Mouse (Mus musculus) heart, embryonic 15.5 days (tissue): ENCODE results near the gene Abhd17a. TPM values are rescaled to one million over a fixed set of nuclear protein-coding genes. Genes with fewer than 3 reads are reported as not detected.

Source experiments
- ATAC-seq: fragments of 200-750 bp; cut with Nextera tagmentation; replicated peaks from 2 replicates; pipeline ENCODE4 v1.8.0; 2017; ENCODE audit warnings: low read depth, moderate TSS enrichment; ENCODE audit not compliant: insufficient number of reproducible peaks, insufficient read depth, low FRiP score
- H3K27ac ChIP-seq: fragments of 300-500 bp; sonication (generic); 2 replicates; pipeline ENCODE4 v1.5.1; 2015; ENCODE audit warnings: mild to moderate bottlenecking, inconsistent platforms
- H3K27me3 ChIP-seq: fragments of 300-500 bp; sonication (generic); 2 replicates; pipeline ENCODE4 v1.6.1; 2015; ENCODE audit warnings: inconsistent platforms
- H3K36me3 ChIP-seq: fragments of 300-500 bp; sonication (generic); 2 replicates; pipeline ENCODE4 v1.6.1; 2015; ENCODE audit warnings: mild to moderate bottlenecking, inconsistent platforms
- H3K4me1 ChIP-seq: fragments of 300-500 bp; sonication (generic); replicated peaks from 2 replicates; pipeline ENCODE4 v1.6.1; 2015; ENCODE audit warnings: inconsistent platforms
- H3K4me2 ChIP-seq: fragments of 300-500 bp; sonication (generic); 2 replicates; pipeline ENCODE4 v1.6.1; 2015; ENCODE audit warnings: inconsistent platforms, mild to moderate bottlenecking, moderate library complexity
- H3K4me3 ChIP-seq: fragments of 300-500 bp; sonication (generic); 2 replicates; pipeline ENCODE4 v1.5.1; 2015; ENCODE audit warnings: mild to moderate bottlenecking, inconsistent platforms
- H3K9ac ChIP-seq: fragments of 300-500 bp; sonication (generic); 2 replicates; pipeline ENCODE4 v1.6.1; 2015; ENCODE audit warnings: mild to moderate bottlenecking, inconsistent platforms
- H3K9me3 ChIP-seq: fragments of 300-500 bp; sonication (generic); replicated peaks from 2 replicates; pipeline ENCODE4 v1.6.1; 2016; ENCODE audit warnings: inconsistent platforms
- WGBS: fragments of 180-500 bp; shearing (Covaris S2); methylation state at CpG from one replicate; pipeline ENCODE4 v1.1.7; 2015; ENCODE audit warnings: mixed read lengths; 5-methylcytosine and 5-hydroxymethylcytosine counted together
- microRNA-seq: library from miRNA; unstranded; fragments of <30 nt; microRNA quantifications from one replicate; pipeline ENCODE4, GENCODE M21; 2016
- polyA plus RNA-seq: library from polyadenylated mRNA; unstranded; fragments of >200 nt; fragmentation: Nextera tagmentation; extraction: Ambion mirVana; gene quantifications from 2 replicates; pipeline ENCODE4 v1.2.1, GENCODE M21; 2015

The Abhd17a gene
- polyA plus RNA-seq, 1 experiment from 2014 or later: 84.2 TPM

- H3K27ac ChIP-seq: no peak overlapping the region; the same call in 1 of the 2 replicates
- peaks cover 31% of the 10 kb centered on the region for H3K27me3 ChIP-seq
- ATAC-seq: 0 out of 2 replicates have a peak, but pooled peaks have one; percentile 14
- H3K9me3 ChIP-seq: no peaks in the 10 kb centered on the region
- peaks cover 27% of the 10 kb centered on the region for H3K36me3 ChIP-seq
- no peak overlapping the region for H3K4me3 ChIP-seq
- WGBS: 28% methylated on average over 4 of the region's 5 CpGs
- peak overlapping the region; percentile 60; the same call in 1 of the 2 replicates for H3K4me2 ChIP-seq
- peaks cover 25% of the 10 kb centered on the region for H3K4me1 ChIP-seq
- H3K9ac ChIP-seq: no peak overlapping the region
Observed at GRCm38 (mm10) chr10:80539493-80539892, 50.6 kb downstream of the Abhd17a start.

DNA sequence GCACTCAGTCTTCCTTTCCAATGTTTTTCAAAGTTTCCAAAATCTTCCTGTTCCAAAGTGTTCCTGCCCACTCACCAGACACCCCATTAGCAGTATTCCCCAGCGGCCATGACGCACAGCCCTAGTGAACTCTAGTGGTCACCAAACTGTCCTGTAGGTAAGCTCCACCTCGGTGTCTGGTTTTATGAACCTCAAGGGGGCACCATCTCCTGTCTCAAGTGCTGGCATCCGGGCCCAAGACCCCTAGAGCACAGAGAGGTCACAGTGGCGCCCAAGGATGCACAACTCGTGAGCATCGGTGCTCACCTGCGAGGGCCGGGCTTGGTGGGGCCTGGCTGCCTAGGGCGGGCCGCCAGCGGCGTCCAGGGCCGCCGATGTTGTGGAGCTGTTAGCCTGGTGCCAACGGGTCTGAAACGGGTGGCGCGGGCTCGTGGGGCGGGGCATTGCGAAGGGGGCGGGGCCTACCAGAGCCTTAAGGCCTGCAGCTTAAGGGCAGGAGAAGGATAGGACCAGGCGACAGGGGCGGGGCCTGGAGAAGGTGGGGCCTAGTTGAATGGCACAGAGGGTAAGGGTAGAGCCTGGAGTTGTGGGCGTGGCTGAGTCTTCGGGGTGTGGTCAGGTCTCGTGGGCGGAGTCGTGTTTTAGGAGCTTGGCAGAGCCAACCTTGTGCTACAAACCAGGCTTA lies 51.3 kb downstream of the Abhd17a start, which contains the start of gene Atp8b3:
TSS of gene Atp8b3 (minus strand) at position 415 of the 685 bp plus-strand sequence.
- peak; percentile 71 for ATAC-seq
- Histone ChIP-seq H3K4me1 (peaks cover 25% of the 10 kb centered on the region), H3K27ac (no peak within 1 kb of the TSS; the same call in 1 of the 2 replicates), H3K4me3 (peak within 1 kb of the TSS; percentile 28; the same call in 1 of the 2 replicates), H3K4me2 (peak within 1 kb of the TSS; percentile 60), H3K9me3 (no peaks in the 10 kb centered on the region), H3K36me3 (peaks cover 21% of the 10 kb centered on the region), H3K9ac (peak within 1 kb of the TSS; percentile 20; the same call in 1 of the 2 replicates), H3K27me3 (peaks cover 31% of the 10 kb centered on the region)
- WGBS: 2% methylated on average over 30 of the region's 30 CpGs

- peaks cover 14% of the 10 kb centered on the region for H3K36me3 ChIP-seq
- no peak overlapping the region for H3K27ac ChIP-seq
- no peak overlapping the region for H3K4me2 ChIP-seq
- 45% methylated on average over 5 of the region's 5 CpGs for WGBS
- H3K9ac ChIP-seq: no peak overlapping the region
- H3K27me3 ChIP-seq: peaks cover 31% of the 10 kb centered on the region
- peaks cover 27% of the 10 kb centered on the region for H3K4me1 ChIP-seq
- H3K9me3 ChIP-seq: no peaks in the 10 kb centered on the region
- no peak overlapping the region for H3K4me3 ChIP-seq
- no peak for ATAC-seq
Observed at GRCm38 (mm10) chr10:80538180-80538579, 52.0 kb downstream of the Abhd17a start.

- Histone ChIP-seq H3K27me3 (peaks cover 31% of the 10 kb centered on the region), H3K9me3 (no peaks in the 10 kb centered on the region), H3K4me2 (peak overlapping the region; percentile 35; the same call in 1 of the 2 replicates), H3K36me3 (no peaks in the 10 kb centered on the region), H3K9ac (no peak overlapping the region), H3K4me1 (peaks cover 27% of the 10 kb centered on the region), H3K4me3 (peak overlapping the region; percentile 13; the same call in 1 of the 2 replicates), H3K27ac (no peak overlapping the region)
- ATAC-seq: no peak
- WGBS: 13% methylated on average over 13 of the region's 13 CpGs
Observed at GRCm38 (mm10) chr10:80535711-80536110, 54.4 kb downstream of the Abhd17a start.

GRCm38 (mm10) chr10:80535071-80535470 lies 55.1 kb downstream of the Abhd17a start:
- peak overlapping the region; percentile 13; the same call in 1 of the 2 replicates for H3K4me3 ChIP-seq

DNA sequence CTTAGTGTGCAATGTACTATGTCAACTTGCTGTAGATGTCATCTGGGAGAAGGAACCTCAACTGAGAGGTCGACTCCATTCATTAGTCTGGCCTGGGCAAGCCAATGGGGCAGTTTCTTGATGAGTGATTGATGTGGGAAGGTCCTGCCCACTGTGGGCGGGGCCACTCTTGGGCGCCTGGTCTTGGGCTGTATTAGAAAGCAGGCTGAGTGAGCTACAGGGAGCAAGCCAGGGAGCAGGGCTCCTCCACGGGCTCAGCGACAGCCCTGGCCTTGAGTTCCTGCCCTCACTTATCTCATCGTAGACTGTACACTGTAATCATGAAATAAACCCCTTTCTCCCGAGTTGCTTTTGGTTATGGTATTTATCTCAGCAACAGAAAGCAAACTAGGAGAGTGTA lies 56.4 kb downstream of the Abhd17a start:
- Histone ChIP-seq H3K36me3 (no peaks in the 10 kb centered on the region), H3K4me3 (no peak overlapping the region), H3K27me3 (peaks cover 29% of the 10 kb centered on the region), H3K4me1 (peaks cover 18% of the 10 kb centered on the region), H3K4me2 (no peak overlapping the region), H3K9me3 (no peaks in the 10 kb centered on the region), H3K27ac (no peak overlapping the region), H3K9ac (no peak overlapping the region)
- WGBS: 12% methylated on average over 7 of the region's 7 CpGs
- ATAC-seq: no peak

More at GRCm38 (mm10) chr10:80535071-80535470, 55.1 kb downstream of the Abhd17a start:
- H3K27me3 ChIP-seq: peaks cover 31% of the 10 kb centered on the region
- no peak for ATAC-seq
- H3K9ac ChIP-seq: no peak overlapping the region
- no peaks in the 10 kb centered on the region for H3K36me3 ChIP-seq
- H3K4me1 ChIP-seq: peaks cover 27% of the 10 kb centered on the region
- H3K27ac ChIP-seq: no peak overlapping the region
- no peaks in the 10 kb centered on the region for H3K9me3 ChIP-seq
- H3K4me2 ChIP-seq: peak overlapping the region; percentile 35; the same call in 1 of the 2 replicates
- 9% methylated on average over 14 of the region's 14 CpGs for WGBS

Small RNA genes lying within 50 kb of the gene (microRNA-seq; reads per million reads assigned to microRNA genes)
- 1.1 reads per million for gene Mir6912

Other genes starting within 250 kb of the Abhd17a start
- 10.9 and 12.7 TPM in 2 replicates for gene Adamtsl5, start 241.9 kb downstream of the Abhd17a start, polyA plus RNA-seq
- gene Plk5, start 233.9 kb downstream of the Abhd17a start, polyA plus RNA-seq: 0.06 and 0.09 TPM in 2 replicates
- 4.8 and 5.2 TPM in 2 replicates for gene Mex3d, start 202.7 kb downstream of the Abhd17a start, polyA plus RNA-seq
- gene Mbd3, start 190.8 kb downstream of the Abhd17a start, polyA plus RNA-seq: 122 and 177 TPM in 2 replicates
- gene Uqcr11, start 183.5 kb downstream of the Abhd17a start, polyA plus RNA-seq: 1,499 and 1,535 TPM in 2 replicates
- gene Tcf3, start 156.7 kb downstream of the Abhd17a start, polyA plus RNA-seq: 41.3 and 67.2 TPM in 2 replicates
- gene Onecut3, start 95.5 kb downstream of the Abhd17a start, polyA plus RNA-seq: not detected in 2 replicates
- 0.05 and 0.06 TPM in 2 replicates for gene Atp8b3, start 51.2 kb downstream of the Abhd17a start, polyA plus RNA-seq
- 13.6 and 20.2 TPM in 2 replicates for gene Rexo1, start 28.8 kb downstream of the Abhd17a start, polyA plus RNA-seq
- gene Klf16, start 13.0 kb downstream of the Abhd17a start, polyA plus RNA-seq: 4.7 and 6.4 TPM in 2 replicates
- gene Scamp4, start 12.5 kb upstream of the Abhd17a start, polyA plus RNA-seq: 55.9 and 71.6 TPM in 2 replicates
- gene Adat3, start 12.5 kb upstream of the Abhd17a start, polyA plus RNA-seq: 3.0 and 3.9 TPM in 2 replicates
- 1.2 and 2.7 TPM in 2 replicates for gene Gm49322, start 15.7 kb upstream of the Abhd17a start, polyA plus RNA-seq
- gene Csnk1g2, start 32.5 kb upstream of the Abhd17a start, polyA plus RNA-seq: 78.2 and 112 TPM in 2 replicates
- 45.4 and 64.8 TPM in 2 replicates for gene Btbd2, start 66.7 kb upstream of the Abhd17a start, polyA plus RNA-seq
- gene Mknk2, start 87.8 kb upstream of the Abhd17a start, polyA plus RNA-seq: 70.8 and 99.5 TPM in 2 replicates
- 22.1 and 33.6 TPM in 2 replicates for gene Mob3a, start 111.6 kb upstream of the Abhd17a start, polyA plus RNA-seq
- gene Izumo4, start 111.8 kb upstream of the Abhd17a start, polyA plus RNA-seq: 10.4 and 14.6 TPM in 2 replicates
- 45.0 and 51.4 TPM in 2 replicates for gene Ap3d1, start 151.9 kb upstream of the Abhd17a start, polyA plus RNA-seq
- gene Dot1l, start 164.9 kb upstream of the Abhd17a start, polyA plus RNA-seq: 16.1 and 22.4 TPM in 2 replicates
- gene Sf3a2, start 207.9 kb upstream of the Abhd17a start, polyA plus RNA-seq: 38.3 and 48.3 TPM in 2 replicates
- 65.2 and 83.1 TPM in 2 replicates for gene Plekhj1, start 208.3 kb upstream of the Abhd17a start, polyA plus RNA-seq
- 0.16 and 0.19 TPM in 2 replicates for gene Amh, start 214.9 kb upstream of the Abhd17a start, polyA plus RNA-seq
- gene Jsrp1, start 223.2 kb upstream of the Abhd17a start, polyA plus RNA-seq: 4.0 and 5.1 TPM in 2 replicates
- gene Oaz1, start 236.3 kb upstream of the Abhd17a start, polyA plus RNA-seq: 1,772 and 2,077 TPM in 2 replicates